Mouse (Mus musculus) spleen, adult 12 weeks (tissue): ENCODE data around the gene Gm45716.

Source experiments
- DNase-seq: peaks from one replicate; pipeline ENCODE4 v3.0.0; 2022; ENCODE audit warnings: low spot score

Gene Gm45716

DNA sequence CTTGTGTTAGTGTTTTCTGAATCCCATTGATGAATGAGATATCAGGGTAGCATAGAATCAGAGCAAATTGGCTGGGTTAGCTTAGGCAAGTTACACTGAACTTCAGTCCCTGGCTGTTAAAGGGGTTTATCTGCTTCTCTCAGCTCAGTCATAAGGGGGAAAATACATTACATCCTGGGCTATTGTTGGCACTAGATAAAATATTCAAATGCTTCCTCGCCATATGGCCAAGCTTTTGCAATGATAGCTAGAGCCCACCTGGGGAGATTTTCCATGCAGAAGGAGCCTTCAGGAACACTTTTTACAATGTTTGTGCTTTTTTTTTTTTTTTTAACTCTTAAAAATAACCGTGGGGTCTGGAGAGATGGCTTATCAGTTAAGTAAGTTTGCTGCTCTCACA lies 96.6 kb downstream of the Gm45716 start:
- no peak for DNase-seq

DNA sequence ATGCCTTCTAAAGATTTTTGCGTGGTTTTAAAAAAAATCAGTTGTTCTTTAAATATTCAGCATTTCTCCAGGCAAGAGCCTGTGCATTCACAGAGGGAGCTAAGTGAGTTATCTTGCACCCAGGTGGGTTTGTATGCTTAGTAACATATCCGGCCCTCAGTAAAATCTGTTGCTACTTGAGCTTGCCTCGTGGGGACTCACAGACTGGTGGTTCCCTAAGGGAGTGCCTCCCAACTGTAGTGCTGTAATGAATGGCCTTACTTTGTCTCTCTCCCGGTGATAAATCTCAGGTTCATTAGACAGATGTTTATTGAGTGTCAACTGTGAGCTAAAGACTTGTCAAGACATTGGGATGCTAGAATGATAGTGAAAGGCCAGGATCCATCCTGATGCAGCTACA lies 97.1 kb downstream of the Gm45716 start:
- no peak for DNase-seq

DNA sequence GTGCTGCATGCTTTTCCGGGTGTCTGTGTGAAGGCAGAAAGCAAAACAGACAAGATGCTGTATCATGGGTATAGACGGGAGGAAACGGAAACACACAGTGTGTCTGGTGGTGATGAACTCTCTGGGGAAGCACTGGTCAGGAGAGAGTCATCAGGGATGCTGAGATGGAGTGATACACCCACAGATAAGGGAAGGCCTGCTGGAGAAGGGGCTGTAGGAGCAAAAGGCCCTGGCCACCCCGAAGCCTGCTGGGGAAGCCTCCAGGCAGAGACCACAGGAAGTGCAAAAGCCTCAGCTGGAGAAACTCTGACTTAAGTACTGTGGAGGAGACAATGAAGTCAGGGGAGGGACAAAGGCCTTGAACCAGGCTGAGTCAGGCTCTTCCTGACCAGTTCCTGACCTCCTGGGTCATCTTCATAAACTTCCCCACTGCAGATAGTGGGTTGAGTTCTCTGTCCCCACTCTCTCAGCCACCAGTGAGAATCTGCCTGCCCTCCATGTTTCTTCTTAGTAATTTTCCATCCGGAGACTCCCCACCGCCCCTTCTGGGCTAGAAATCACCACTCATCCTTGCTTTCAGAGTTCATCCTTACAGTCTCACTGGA lies 99.2 kb downstream of the Gm45716 start:
- DNase-seq: no peak

DNA sequence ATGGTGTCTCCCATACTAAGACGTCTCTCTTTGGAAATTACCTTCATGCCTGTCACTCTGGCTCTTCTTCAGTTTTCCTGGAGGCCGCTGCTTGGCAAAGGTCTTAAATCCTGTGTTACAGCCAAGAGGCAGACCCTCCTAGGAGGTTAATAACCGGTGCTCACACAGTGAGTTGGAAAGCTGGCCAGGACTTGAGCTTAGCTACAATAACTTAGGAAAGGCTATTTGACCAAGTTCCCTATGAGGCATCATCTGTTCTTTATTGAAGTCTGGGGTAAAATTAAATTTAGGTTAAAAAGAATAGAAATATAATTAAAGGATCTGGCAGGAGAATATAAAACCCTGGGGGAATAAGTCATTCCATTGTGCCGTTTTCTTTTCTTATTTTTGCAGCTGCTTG lies 103.7 kb downstream of the Gm45716 start:
- DNase-seq: no peak

DNA sequence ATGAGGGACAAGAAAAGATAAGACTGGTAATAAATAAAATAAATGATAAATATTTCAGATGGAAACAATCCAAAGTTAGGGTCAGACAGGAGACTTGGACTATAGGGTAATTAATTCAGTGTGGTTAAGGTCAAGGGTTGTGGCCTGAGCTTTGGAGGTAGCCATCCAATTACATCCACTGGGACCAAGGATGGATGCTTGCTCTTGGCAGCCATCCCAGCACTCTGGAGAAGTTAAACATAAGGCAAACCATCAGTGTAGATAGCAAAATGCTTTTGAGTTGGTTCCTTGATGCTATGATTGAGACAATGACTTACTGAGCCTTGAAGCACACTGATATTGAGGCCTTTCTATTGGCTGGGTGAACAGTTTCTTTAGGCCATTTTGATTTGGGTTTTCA lies 105.3 kb downstream of the Gm45716 start:
- no peak for DNase-seq

DNA sequence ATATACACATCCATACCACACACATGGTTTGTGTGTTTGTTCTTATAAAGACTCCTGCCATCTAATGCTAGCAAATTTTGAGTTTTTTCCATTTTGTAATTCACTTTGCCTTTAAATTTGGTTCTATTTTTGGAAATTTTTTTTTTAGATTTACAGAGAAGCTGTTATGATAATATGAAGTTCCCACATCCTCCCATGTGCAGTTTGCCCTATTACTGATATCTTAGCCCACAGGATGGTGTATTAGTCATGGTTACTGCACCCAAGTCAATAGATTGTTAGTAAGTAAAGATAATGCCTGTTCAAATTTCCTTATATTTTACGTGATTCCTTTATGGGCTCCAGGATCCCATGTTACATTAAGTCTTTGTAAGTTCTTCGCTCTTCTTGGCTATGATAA lies 107.1 kb downstream of the Gm45716 start:
- DNase-seq: no peak
